Mouse (Mus musculus) ES-E14 (cell line): ENCODE data around the gene Gm15155.

Experiments
- MAFK ChIP-seq: IDR thresholded peaks from 2 replicates; pipeline ENCODE4 v1.6.1; 2014; ENCODE audit warnings: mild to moderate bottlenecking, low read depth, low read length, inconsistent platforms; ENCODE audit not compliant: insufficient read depth
- ZC3H11A ChIP-seq: IDR thresholded peaks from 2 replicates; pipeline ENCODE4 v1.6.1; 2012; ENCODE audit warnings: low read depth, mild to moderate bottlenecking, inconsistent platforms, low read length, borderline replicate concordance

GRCm38 (mm10) chrX:155903108-155903507 lies 278.6 kb downstream of the Gm15155 start:
- TF ChIP-seq ZC3H11A (no peak), MAFK (no peak)
